Mouse (Mus musculus) kidney, embryonic 14.5 days (tissue): ENCODE results near the gene Limk2. TPM values are rescaled to one million over a fixed set of nuclear protein-coding genes. Genes with fewer than 3 reads are reported as not detected.

ENCODE experiments used
- ATAC-seq: fragments of 200-750 bp; cut with Nextera tagmentation; 2 replicates; pipeline ENCODE4 v1.8.0; 2017; ENCODE audit warnings: moderate number of reproducible peaks, mild to moderate bottlenecking, moderate TSS enrichment, moderate library complexity; ENCODE audit not compliant: low FRiP score, low TSS enrichment
- H3K27ac ChIP-seq: fragments of 300-500 bp; sonication (generic); 2 replicates; pipeline ENCODE4 v1.5.1; 2014; ENCODE audit warnings: low read depth, mild to moderate bottlenecking, low read length, moderate library complexity, mixed read lengths
- H3K27me3 ChIP-seq: fragments of 300-500 bp; sonication (generic); 2 replicates; pipeline ENCODE4 v1.6.1; 2014; ENCODE audit warnings: mild to moderate bottlenecking, low read length; ENCODE audit not compliant: control insufficient read depth, insufficient read depth
- H3K36me3 ChIP-seq: fragments of 300-500 bp; sonication (generic); 2 replicates; pipeline ENCODE4 v1.6.1; 2014; ENCODE audit warnings: low read length, mixed read lengths; ENCODE audit not compliant: control insufficient read depth, insufficient read depth
- H3K4me1 ChIP-seq: fragments of 300-500 bp; sonication (generic); 2 replicates; pipeline ENCODE4 v1.6.1; 2014; ENCODE audit warnings: low read length, mixed read lengths; ENCODE audit not compliant: control insufficient read depth, insufficient read depth
- H3K4me2 ChIP-seq: fragments of 300-500 bp; sonication (generic); replicated peaks from 2 replicates; pipeline ENCODE4 v1.6.1; 2014; ENCODE audit warnings: low read depth, mild to moderate bottlenecking, low read length
- H3K4me3 ChIP-seq: fragments of 300-500 bp; sonication (generic); 2 replicates; pipeline ENCODE4 v1.5.1; 2014; ENCODE audit warnings: mild to moderate bottlenecking, low read length
- H3K9ac ChIP-seq: fragments of 300-500 bp; sonication (generic); 2 replicates; pipeline ENCODE4 v1.6.1; 2014; ENCODE audit warnings: low read depth, mild to moderate bottlenecking, low read length, moderate library complexity
- H3K9me3 ChIP-seq: fragments of 300-500 bp; sonication (generic); 2 replicates; pipeline ENCODE4 v1.6.1; 2016; ENCODE audit warnings: low read length; ENCODE audit not compliant: control insufficient read depth
- WGBS: fragments of 180-500 bp; shearing (Covaris S2); extraction: QIAGEN DNeasy Blood & Tissue Kit; methylation state at CpG from one replicate; pipeline ENCODE4 v1.1.7; 2014; 5-methylcytosine and 5-hydroxymethylcytosine counted together
- polyA plus RNA-seq: library from polyadenylated mRNA; unstranded; fragments of >200 nt; fragmentation: Nextera tagmentation; extraction: Ambion mirVana; gene quantifications from 2 replicates; pipeline ENCODE4 v1.2.1, GENCODE M21; 2014

Gene Limk2
- polyA plus RNA-seq, 1 experiment from 2014 or later, result 41.7 TPM

- H3K4me1 ChIP-seq, result peaks cover 12% of the 10 kb centered on the region
- H3K36me3 ChIP-seq, result no peaks in the 10 kb centered on the region
- ATAC-seq, result no peak
- H3K27ac ChIP-seq, result no peak within 1 kb of the TSS
- H3K4me2 ChIP-seq, result peak within 1 kb of the TSS; percentile 99
- H3K9me3 ChIP-seq, result no peaks in the 10 kb centered on the region
- H3K27me3 ChIP-seq, result no peaks in the 10 kb centered on the region
- H3K9ac ChIP-seq, result peak within 1 kb of the TSS; percentile 64
- H3K4me3 ChIP-seq, result peak within 1 kb of the TSS; percentile 52
Observed at GRCm38 (mm10) chr11:3329891-3330451, 79.0 kb downstream of the Limk2 start, which contains the start of gene Pik3ip1. Gene Pik3ip1, plus strand, starts transcription at chr11:3330401.

DNA sequence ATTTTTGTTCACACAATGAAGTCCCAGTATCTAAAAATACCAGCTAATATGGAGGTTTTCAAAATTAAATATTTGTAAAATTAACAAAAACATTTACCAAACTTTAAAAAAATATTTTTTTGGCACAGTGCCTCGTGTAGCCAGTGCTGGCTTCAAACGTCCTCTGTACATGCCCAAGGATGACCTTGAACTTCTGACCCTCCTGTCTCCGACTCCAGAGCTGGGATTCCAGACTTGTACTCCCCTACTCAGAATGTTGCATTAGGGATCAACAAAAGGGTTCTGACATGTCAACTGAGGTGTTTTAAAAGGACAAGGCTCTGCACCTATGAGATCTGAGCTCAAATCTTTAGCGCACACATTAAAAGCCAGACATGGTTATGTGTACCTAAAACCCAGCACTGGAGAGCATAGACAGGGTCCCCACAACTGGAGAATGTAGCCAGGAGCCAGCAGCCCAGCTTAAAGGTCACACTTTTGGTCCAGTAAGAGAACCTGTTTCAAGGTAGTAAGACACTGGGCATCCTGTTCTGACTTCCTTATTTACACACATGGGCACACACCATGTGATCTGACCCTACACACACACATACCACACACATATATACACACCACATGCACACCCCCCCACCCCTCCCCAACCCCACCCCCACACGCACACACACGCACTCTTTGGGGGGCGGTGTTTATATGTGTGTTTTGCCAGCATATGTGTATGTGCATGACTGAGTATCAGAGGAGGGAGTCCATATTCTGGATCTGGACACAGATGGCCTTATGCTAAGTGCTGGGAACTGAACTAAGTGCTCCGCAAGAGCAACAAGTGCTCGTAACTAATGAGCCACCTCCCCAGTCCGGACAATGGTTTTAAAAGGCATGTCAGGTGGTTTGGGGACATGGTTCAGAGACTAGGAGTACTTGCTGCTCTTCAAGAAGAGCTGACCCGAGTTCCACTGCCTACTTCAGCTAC lies 79.9 kb downstream of the Limk2 start:
- no peak overlapping the region for H3K9ac ChIP-seq
- no peak overlapping the region for H3K4me2 ChIP-seq
- no peaks in the 10 kb centered on the region for H3K36me3 ChIP-seq
- H3K4me1 ChIP-seq, result peaks cover 11% of the 10 kb centered on the region; the same call in 1 of the 2 replicates
- H3K27ac ChIP-seq, result no peak overlapping the region
- no peaks in the 10 kb centered on the region for H3K27me3 ChIP-seq
- ATAC-seq, result no peak
- H3K4me3 ChIP-seq, result no peak overlapping the region
- 73% methylated on average over 11 of the region's 11 CpGs for WGBS
- H3K9me3 ChIP-seq, result no peaks in the 10 kb centered on the region

- Histone ChIP-seq H3K27me3 (no peaks in the 10 kb centered on the region), H3K27ac (no peak overlapping the region), H3K9ac (no peak overlapping the region), H3K36me3 (no peaks in the 10 kb centered on the region), H3K9me3 (no peaks in the 10 kb centered on the region), H3K4me3 (no peak overlapping the region), H3K4me2 (no peak overlapping the region), H3K4me1 (peaks cover 11% of the 10 kb centered on the region; the same call in 1 of the 2 replicates)
- no peak for ATAC-seq
- 81% methylated on average over 5 of the region's 5 CpGs for WGBS
Observed at GRCm38 (mm10) chr11:3328271-3328670, 80.7 kb downstream of the Limk2 start.

DNA sequence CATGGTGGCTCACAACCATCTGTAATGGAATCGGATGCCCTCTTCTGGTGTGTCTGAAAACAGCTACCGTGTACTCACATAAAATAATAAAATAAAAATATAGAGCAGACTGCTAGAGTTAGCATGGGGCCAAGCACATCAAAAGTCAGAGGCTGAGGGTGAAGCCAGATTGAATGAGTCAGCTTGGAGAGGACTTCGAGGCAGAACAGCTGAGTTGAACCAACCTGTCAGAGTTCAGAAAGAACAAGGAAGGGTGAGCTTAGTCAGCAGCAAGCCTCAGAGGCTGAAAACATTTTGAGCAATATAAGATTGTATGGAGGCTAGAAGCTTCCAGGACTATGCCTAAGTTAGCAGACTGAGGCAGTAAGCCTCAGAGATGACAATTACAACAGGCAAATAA lies 90.7 kb downstream of the Limk2 start:
- Histone ChIP-seq H3K27ac (no peak overlapping the region), H3K36me3 (no peaks in the 10 kb centered on the region), H3K27me3 (no peaks in the 10 kb centered on the region), H3K9me3 (no peaks in the 10 kb centered on the region), H3K9ac (no peak overlapping the region), H3K4me2 (no peak overlapping the region), H3K4me3 (no peak overlapping the region), H3K4me1 (no peaks in the 10 kb centered on the region)
- no peak for ATAC-seq
- WGBS, result 91% methylated on average over 3 of the region's 3 CpGs

GRCm38 (mm10) chr11:3314148-3314547 lies 94.8 kb downstream of the Limk2 start:
- no peak overlapping the region for H3K4me3 ChIP-seq
- H3K4me1 ChIP-seq, result no peaks in the 10 kb centered on the region
- H3K4me2 ChIP-seq, result no peak overlapping the region
- no peak overlapping the region for H3K9ac ChIP-seq
- H3K9me3 ChIP-seq, result no peaks in the 10 kb centered on the region
- 39% methylated on average over 2 of the region's 2 CpGs for WGBS
- ATAC-seq, result peak; percentile 68; the same call in 1 of the 2 replicates
- no peaks in the 10 kb centered on the region for H3K27me3 ChIP-seq
- H3K36me3 ChIP-seq, result peaks cover 27% of the 10 kb centered on the region
- H3K27ac ChIP-seq, result no peak overlapping the region

- no peaks in the 10 kb centered on the region for H3K9me3 ChIP-seq
- H3K27me3 ChIP-seq, result no peaks in the 10 kb centered on the region
- H3K4me1 ChIP-seq, result no peaks in the 10 kb centered on the region
- no peak overlapping the region for H3K9ac ChIP-seq
- peaks cover 36% of the 10 kb centered on the region for H3K36me3 ChIP-seq
- 93% methylated on average over 1 of the region's 1 CpGs for WGBS
- no peak for ATAC-seq
- no peak overlapping the region for H3K4me2 ChIP-seq
- no peak overlapping the region for H3K27ac ChIP-seq
- no peak overlapping the region for H3K4me3 ChIP-seq
Observed at GRCm38 (mm10) chr11:3313294-3313693, 95.7 kb downstream of the Limk2 start.

DNA sequence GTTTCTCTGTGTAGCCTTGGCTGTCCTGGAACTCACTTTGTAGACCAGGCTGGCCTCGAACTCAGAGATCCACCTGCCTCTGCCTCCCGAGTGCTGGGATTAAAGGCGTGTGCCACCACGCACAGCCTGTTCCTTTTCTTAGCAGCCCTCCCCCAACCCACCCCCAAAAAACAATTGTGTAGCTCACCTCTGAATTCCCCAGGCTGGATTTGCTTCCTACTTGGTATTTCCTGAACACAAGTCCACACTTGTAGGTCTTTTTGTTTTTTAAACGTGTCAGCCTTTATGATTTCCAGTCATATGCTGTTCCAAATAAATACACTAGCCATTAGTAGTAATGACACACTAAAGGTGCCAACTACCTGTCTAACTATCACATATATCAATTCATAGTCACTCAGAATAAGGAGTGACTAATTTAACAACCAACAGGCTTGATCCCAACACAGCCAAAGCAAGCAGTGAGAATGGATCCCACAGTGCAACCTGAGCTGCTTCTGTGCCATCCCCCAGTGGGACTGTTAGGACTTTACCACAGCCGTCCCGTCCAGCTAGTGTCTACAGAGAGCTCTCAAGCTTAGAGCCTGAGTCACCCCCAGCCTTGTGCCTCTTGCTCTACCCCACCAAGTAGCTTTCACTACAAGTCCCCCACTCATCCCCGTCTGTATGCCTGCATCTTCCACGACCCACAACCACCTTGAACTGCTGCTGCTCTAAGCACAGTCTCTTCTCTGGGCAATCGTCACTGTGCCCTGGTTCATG lies 97.2 kb downstream of the Limk2 start:
- no peak for ATAC-seq

DNA sequence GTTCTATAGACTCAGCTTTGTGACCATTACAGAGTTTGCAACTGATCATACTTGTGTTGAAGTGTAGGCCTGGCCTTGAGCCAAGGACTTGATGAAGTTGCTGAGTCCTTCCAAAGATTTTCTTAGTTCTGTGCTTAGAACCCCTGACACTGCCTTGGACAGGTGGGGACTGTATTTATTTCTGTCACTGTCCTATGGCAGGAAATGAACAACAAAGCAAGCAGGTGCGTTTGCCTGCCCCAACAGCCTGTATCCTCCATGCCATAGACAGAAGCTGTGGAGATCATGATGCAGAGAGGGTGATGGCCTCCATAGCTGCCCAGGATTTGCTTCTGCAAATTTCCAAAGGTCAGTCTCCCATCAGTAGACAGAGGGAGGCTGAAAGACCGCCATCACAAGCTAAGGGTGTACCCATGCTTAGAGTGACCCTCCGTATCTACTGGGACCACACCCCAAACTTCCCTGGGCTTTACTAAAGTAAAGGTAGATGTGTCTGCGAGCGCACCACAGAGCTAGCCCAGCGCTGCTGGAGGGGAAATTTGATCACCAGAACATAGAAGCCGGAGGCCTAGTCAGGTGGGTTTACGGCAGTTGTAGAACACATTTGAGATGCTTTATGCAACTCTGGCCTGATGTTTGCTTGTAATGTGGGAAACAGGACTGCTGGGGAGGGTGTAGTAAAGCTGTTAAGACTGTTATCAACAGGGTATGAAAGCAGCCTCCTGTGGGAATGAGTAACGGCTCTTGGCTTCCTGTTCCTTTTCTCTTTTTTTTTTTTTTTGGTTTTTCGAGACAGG lies 98.0 kb downstream of the Limk2 start:
- 89% methylated on average over 9 of the region's 10 CpGs for WGBS

More for the DNA sequence above, 97.2 kb downstream of the Limk2 start:
- H3K4me2 ChIP-seq, result no peak overlapping the region
- H3K27ac ChIP-seq, result no peak overlapping the region
- H3K4me3 ChIP-seq, result no peak overlapping the region
- H3K4me1 ChIP-seq, result no peaks in the 10 kb centered on the region
- H3K9me3 ChIP-seq, result no peaks in the 10 kb centered on the region
- peaks cover 51% of the 10 kb centered on the region for H3K36me3 ChIP-seq
- WGBS, result 81% methylated on average over 9 of the region's 10 CpGs
- no peaks in the 10 kb centered on the region for H3K27me3 ChIP-seq
- no peak overlapping the region for H3K9ac ChIP-seq

More for the DNA sequence above, 98.0 kb downstream of the Limk2 start:
- ATAC-seq, result no peak
- H3K36me3 ChIP-seq, result peaks cover 59% of the 10 kb centered on the region
- H3K27ac ChIP-seq, result no peak overlapping the region
- no peak overlapping the region for H3K4me2 ChIP-seq
- no peaks in the 10 kb centered on the region for H3K27me3 ChIP-seq
- no peak overlapping the region for H3K4me3 ChIP-seq
- no peaks in the 10 kb centered on the region for H3K9me3 ChIP-seq
- H3K4me1 ChIP-seq, result no peaks in the 10 kb centered on the region
- no peak overlapping the region for H3K9ac ChIP-seq
